Mouse (Mus musculus) right cerebral cortex, adult 2 months (tissue): Measurements from ENCODE around the gene Proser2.

ENCODE experiments used
- DNase-seq, 2 experiments: peaks; one replicate each; pipeline ENCODE4 v3.0.0; 2021 to 2022; ENCODE audit warnings: low spot score in 2 of 2

Gene Proser2

GRCm38 (mm10) chr2:6129555-6130355 is at the start of gene Proser2:
Gene Proser2, minus strand, starts transcription at chr2:6130211.
- DNase-seq: peak; percentile 52 to 62

DNA sequence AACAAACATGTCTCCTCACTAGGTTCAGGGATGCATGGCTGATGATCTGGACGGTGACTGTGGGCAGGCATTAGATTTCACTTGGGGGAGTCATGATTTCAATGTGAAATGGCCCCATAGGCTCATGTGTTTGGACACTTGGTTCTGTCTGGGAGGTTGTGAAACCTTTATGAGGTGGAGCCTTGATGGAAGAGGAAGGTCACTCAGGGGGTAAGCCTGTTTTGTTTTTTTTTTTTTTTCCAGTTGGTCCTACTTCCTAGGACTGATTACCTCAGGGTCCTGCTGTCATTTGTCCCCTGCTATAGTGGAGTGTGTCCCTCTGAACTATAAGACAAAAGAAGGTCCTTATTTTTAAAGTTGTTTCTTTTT is 49.7 kb upstream of the Proser2 start:
- no peak for DNase-seq

GRCm38 (mm10) chr2:6178901-6179748 is 49.1 kb upstream of the Proser2 start:
- no peak for DNase-seq

DNA sequence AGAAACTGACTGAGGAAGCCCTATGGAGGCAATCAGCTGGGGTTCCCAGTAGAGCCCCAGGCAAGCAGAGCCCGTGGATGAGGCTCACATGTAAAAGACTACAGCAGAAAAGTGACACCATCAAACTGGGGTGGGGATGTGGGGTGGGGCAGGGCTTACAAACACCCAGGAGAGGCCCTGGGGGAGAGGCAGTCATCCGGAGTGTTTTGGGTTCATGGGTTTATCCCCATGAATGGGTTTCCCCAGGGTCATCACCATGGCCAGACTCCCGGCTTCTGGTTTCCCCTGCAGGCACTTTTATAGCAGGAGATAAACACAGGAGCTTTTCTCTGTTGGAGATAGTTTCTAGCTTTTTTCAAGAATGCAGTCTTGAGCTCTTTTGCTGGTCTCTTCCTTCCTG is 43.0 kb upstream of the Proser2 start:
- DNase-seq: no peak

- DNase-seq: no peak
Observed at GRCm38 (mm10) chr2:6168560-6168959, 38.5 kb upstream of the Proser2 start.

DNA sequence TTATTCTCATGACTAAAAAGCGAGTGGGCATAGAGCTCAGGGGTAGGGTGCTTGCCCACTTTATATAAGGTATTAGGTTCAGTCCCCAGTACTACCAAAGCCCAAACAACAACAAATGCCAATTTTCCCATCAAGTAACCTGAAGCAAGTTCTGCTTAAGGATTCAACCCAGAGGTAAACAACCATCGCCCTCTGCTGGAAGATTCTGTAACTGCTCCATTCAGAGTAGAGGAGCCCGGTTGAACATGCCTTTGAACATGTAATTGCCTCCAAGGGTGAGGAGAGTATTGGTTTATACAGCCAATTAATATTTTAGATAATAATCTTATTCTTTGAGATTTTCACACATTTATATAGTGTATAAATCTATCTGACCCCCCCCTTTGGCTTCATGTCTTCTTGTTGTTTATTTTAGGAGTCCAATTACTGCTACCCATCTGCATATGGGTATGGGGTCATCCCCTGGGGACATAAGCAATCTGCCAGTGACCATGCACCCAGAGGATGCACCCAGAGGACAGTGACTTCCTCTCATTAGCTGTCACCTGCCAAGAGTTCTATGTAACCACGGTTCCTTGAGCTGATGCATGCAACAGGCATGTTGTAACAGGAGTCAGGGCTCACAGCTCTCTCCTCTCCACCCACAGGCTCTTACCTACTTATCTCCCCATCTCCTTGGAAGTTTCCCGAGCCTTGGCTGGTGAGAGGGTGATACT is 38.0 kb upstream of the Proser2 start:
- DNase-seq: peak; percentile 89 to 91

- no peak for DNase-seq
Observed at GRCm38 (mm10) chr2:6165771-6166170, 35.8 kb upstream of the Proser2 start.

DNA sequence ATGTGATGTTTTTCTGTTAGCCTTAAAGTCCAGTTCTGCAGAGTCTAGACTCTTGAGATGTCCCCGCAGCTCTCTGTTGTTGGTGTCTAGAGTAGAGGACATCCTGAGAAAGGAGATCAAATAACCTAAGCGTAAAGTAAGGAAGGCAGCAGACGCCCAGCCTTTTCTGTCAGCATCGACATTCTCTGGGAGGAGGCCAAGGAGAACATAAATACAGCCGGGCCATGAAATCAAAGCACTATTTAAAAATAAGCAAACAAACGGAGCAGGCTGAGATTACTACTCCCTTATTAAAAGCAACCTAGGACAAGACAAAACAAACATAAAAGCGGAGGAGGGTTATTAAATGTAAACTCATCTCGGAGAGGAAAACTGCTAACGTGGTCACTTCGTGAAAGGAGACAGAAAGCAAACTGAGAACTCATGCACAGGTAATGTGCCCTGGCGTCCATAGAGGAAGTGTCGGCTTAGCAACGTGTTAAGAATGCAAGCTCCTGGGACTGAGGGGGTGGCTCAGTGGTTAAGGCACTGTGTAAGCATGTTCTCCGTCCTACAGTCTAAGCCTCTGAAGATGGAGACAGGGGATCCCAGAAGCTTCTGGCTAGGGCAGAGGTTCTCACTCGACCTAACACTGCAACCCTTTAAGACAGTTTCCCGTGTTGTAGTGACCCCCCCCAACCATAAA is 34.7 kb upstream of the Proser2 start:
- DNase-seq: no peak

DNA sequence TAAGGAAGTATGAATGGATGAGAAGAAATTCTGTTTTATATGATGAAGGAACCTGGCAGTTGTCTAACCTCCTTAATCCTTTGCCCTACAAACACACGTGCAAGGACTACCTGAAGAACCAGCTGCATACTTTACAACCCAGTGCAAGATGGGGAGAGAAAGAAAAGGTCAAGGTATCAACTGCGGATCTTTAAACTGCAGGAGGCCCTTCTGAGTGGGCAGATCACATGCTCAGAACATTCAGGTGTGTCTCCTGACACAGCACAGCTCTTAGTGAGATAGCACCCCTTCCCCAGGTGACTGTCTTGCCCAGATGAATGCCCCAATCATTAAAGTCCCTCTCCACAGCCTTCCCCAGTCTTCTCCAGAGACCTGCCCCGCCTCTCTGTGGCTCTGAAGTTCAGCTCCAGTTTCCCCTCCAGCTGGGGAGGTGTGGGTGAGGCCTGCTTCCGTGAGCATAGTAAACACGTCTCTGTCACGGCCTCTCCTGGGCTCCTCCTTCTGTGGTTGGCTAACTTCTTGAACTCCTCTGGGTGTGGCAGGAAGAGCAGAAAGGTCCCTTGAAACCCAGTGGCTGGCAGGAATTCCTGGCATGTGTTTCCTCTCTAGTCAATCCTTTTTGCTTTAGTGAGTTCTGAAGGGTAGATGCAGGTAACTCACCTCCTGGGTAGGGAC is 32.5 kb upstream of the Proser2 start:
- DNase-seq: no peak

DNA sequence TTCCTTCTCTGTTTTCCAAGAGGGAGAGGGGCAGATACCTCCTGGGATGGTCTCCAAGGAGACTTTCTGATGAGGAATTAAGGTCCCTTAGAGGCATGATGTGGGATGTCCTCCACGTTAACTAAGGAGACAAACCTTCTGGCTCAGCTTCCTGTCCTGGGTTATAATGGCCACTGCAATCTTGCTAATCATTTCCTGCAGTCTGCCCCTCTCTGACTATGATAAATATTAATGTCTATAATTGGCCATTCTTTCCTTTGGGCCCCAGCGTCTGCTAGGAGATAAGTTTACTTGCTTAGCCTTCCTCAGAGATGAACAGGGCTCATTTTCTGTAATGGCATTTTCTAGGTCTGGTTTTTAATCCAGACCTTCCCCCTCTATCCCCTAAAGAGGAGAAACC is 29.7 kb upstream of the Proser2 start:
- DNase-seq: no peak

DNA sequence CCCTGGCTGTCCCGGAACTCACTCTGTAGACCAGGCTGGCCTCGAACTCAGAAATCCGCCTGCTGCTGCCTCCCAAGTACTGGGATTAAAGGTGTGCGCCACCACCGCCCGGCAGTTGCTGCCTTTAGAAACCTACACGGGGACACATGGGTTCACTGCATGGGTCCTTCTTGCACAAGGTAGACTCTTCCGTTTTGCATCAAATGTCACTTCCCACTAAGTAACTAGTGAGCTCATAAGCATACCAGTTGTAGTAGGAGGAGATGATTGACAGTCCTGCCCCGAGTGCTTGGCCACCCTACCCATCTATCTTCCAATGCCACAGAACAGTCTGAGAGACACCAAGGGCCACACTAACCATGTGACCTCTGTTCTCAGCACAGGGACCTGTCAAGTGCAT is 29.2 kb upstream of the Proser2 start:
- DNase-seq: no peak

- DNase-seq: no peak
Observed at GRCm38 (mm10) chr2:6157635-6158034, 27.6 kb upstream of the Proser2 start.

- no peak for DNase-seq
Observed at GRCm38 (mm10) chr2:6157208-6157607, 27.2 kb upstream of the Proser2 start.

DNA sequence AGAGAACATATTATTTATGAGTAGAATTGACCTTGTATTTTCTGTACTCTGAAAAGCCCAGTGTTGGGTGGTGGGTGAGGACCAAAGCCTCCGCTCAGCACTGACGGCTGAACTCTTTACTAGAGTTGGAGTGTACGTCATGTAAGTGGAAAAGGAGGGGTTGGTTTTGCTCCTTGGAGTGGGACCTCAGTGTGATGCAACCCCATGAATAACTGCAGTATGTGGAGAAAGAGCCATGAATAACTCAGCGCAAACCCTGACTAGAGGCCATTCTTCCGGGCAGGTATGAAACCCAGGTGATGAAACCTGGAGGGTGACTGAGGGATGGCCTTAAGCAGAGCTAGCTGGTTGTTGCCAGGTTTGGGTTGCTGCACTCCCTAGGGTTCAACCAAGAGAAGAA is 19.8 kb upstream of the Proser2 start:
- no peak for DNase-seq

DNA sequence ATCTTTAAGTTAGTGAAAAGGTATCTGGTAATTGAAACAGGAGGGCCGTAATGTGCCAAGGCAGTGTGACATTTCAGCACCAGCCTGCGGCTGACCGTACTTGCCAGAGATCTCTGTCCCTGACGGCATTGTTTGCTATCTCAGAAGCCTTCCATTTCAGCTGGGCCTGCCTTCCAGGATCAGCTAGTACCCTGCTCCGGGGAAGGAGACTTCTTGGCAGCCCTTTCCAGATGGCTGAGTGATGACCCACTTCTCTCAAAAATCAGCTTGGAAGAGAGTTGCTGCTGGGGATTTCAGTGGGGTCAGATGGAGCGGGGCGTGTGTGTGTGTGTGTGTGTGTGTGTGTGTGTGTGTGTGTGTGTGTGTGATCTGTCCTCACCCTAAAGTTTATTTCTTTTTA is 16.9 kb upstream of the Proser2 start:
- no peak for DNase-seq

- no peak for DNase-seq
Observed at GRCm38 (mm10) chr2:6146257-6146656, 16.2 kb upstream of the Proser2 start.

DNA sequence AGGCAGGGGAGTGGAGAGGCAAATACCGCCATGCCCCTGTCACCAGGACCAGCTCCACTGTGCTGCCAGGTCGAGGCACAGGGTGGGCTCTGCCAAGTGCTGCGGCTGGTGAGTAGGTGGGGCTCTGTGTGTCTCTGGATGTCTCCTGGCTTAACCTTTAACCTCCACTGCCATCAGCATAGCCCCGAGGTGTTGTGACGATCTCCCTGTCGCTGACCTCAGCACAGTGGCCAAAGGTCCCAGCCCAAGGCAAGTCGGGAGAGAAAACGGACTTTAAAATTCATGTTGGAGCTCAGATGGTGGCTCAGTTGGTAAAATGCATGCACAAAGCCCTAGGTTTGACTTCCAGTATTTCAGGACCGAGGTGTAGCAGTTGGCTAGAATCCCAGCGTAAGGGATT is 15.6 kb upstream of the Proser2 start:
- no peak for DNase-seq

GRCm38 (mm10) chr2:6142915-6143654 is 13.1 kb upstream of the Proser2 start:
- peak; percentile 7 to 9 for DNase-seq

DNA sequence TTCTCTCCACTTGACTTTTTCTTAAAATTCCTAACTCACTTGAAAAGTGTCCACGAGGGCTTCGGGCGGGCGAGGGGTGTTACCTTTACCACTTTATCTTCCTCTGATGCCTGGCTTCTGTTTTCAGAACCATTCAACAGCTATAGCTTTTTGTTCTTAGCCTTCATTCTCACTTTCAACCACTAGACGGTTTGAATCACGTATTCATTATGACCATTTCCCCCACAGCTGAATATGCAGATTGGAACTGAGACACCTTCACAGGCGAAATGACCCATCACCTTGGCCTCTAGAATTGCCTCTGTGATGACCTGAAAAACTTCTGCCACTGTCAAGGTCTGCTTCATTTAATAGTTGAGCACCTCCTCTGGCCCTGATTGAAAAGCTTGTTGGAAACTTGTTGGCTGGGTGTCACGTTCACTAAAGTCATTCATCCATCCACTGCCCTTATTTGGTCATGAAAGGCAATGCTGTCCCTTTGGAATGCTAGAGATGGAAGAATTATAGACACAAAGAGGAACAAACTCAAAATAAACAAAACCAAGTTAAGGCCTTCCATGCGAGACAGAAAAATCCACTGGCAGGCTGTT is 10.7 kb upstream of the Proser2 start:
- no peak for DNase-seq

DNA sequence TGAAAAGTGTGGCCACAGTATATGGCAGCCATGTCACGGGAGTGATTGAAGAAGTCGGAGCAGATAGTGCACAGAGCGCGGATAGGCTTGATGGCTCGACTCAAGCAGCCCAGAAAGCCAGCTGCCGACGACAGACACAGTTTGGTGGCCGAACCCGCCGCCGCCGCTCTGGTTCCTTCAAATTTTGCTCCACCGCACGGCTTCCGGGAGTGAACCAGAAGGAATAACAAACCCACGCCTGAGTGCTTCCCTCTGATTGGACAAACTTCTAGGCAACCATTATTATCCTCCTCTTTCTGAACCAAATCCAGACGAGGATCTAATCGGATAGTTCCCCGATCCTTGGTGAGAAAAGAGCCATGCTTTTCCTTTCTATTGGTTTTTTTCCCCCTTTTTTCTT is 3.9 kb upstream of the Proser2 start:
- no peak for DNase-seq
